Mouse (Mus musculus) layer of hippocampus, adult 9-10 months (tissue): ENCODE measurements around the gene Klhl13.

Experiments
- DNase-seq: peaks from one replicate; pipeline ENCODE4 v3.0.0; 2022; ENCODE audit warnings: low spot score

Gene Klhl13

GRCm38 (mm10) chrX:23364514-23365381 is at the start of gene Klhl13:
Klhl13 (minus strand) TSS chrX:23365082.
- no peak for DNase-seq

GRCm38 (mm10) chrX:23409296-23410149 is 44.6 kb upstream of the Klhl13 start:
- DNase-seq = no peak

- no peak for DNase-seq
These were observed 23.8 kb upstream of the Klhl13 start for GRCm38 (mm10) chrX:23388716-23389115.

GRCm38 (mm10) chrX:23363441-23363840 is 1.4 kb downstream of the Klhl13 start:
- DNase-seq = no peak

- DNase-seq = no peak
These were observed 4.4 kb downstream of the Klhl13 start for GRCm38 (mm10) chrX:23360446-23360845.

GRCm38 (mm10) chrX:23350083-23350482 is 14.8 kb downstream of the Klhl13 start:
- DNase-seq = no peak

GRCm38 (mm10) chrX:23328116-23328515 is 36.8 kb downstream of the Klhl13 start:
- DNase-seq = no peak

- no peak for DNase-seq
These were observed 46.0 kb downstream of the Klhl13 start for GRCm38 (mm10) chrX:23318857-23319256.

- DNase-seq = peak; percentile 46
These were observed 68.8 kb downstream of the Klhl13 start for GRCm38 (mm10) chrX:23295952-23296598.

GRCm38 (mm10) chrX:23285442-23285817 is 79.5 kb downstream of the Klhl13 start:
- DNase-seq = no peak

GRCm38 (mm10) chrX:23284530-23285441 is 80.1 kb downstream of the Klhl13 start:
- DNase-seq = no peak

GRCm38 (mm10) chrX:23267601-23268000 is 97.3 kb downstream of the Klhl13 start:
- DNase-seq = no peak

- no peak for DNase-seq
These were observed 116.1 kb downstream of the Klhl13 start for GRCm38 (mm10) chrX:23248752-23249151.
